Comparison of ENCODE assay signal across 22 mouse cellular contexts in the genomic region with DNA sequence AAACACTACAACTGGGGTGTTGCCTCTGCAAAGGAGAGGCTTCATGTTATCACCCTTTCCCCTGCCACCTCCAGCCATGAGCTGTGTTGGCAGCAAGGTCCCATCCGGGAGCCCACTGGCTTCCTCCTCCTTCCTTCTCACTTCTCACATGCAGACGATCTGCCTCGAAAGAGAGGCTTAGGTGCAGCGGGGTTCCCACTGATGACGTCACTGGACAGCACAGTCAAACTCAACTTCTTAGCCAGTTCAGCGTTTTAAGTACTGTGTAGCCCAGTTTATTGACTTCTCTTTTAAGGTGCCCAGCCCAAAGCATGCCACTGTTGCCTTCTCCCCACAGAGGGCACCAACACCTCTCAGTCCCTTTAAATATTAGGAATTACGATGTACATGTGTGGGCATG. TPM values are rescaled to one million over a fixed set of nuclear protein-coding genes. Genes with fewer than 3 reads are reported as not detected.
A peak's percentile ranks its signal among the peaks of the same experiment; 100 is the strongest.
DNase-seq lines count a peak whose midpoint lies in the region; ATAC-seq and TF ChIP-seq lines count a peak whose summit lies in the region.
"Had no signal": no experiment of that assay in that cellular context is flagged by ENCODE, and none has a peak within 500 bp of the region (broad histone marks: within the 10 kb centered on the region; RNA-seq: fewer than 3 reads in every experiment).

No protein-coding gene starts in this region.

- TF ChIP-seq EP300 in MEL (IDR thresholded peaks at IDR 0.05; ENCODE audit: low read depth in 1 of 2, low read length in 2 of 2) = no peak
- no peak for TF ChIP-seq EP300 in stomach, postnatal 0 days (optimal IDR thresholded peaks at IDR 0.05)

- H3K79me2 ChIP-seq in MEL (ENCODE audit: control insufficient read depth, insufficient read depth, low read length, poor library complexity) = peaks cover 21% of the 10 kb centered on the region

- H3K27ac ChIP-seq in MEL (ENCODE audit: control insufficient read depth, low read depth, low read length) = peak overlapping the region; percentile 62
- no peak overlapping the region for H3K27ac ChIP-seq in stomach, postnatal 0 days (replicated peaks)
- H3K27ac ChIP-seq: embryonic facial prominence, embryonic 10.5 days; embryonic facial prominence, embryonic 12.5 days; forebrain, embryonic 13.5 days had no signal

- peaks cover 0 to 15% of the 10 kb centered on the region in 2 experiments; a peak in 2 of 4 replicates for H3K36me3 ChIP-seq in MEL (ENCODE audit: control insufficient read depth in 1 of 2, insufficient read depth in 2 of 2, low read length in 2 of 2)
- no peaks in the 10 kb centered on the region for H3K36me3 ChIP-seq in stomach, postnatal 0 days (ENCODE audit: control insufficient read depth, insufficient read depth, low read length)
- H3K36me3 ChIP-seq: embryonic facial prominence, embryonic 12.5 days had no signal

- no peak overlapping the region for H3K4me2 ChIP-seq in stomach, postnatal 0 days (replicated peaks; ENCODE audit: low read depth)
- H3K4me2 ChIP-seq: embryonic facial prominence, embryonic 12.5 days; forebrain, embryonic 13.5 days had no signal

- peak overlapping the region; percentile 34 to 59 for H3K4me3 ChIP-seq in MEL (ENCODE audit: control insufficient read depth in 1 of 2, insufficient read depth in 1 of 2, low read depth in 2 of 2, low read length in 2 of 2)
- H3K4me3 ChIP-seq in stomach, postnatal 0 days (ENCODE audit: low read depth, low read length) = no peak overlapping the region
- H3K4me3 ChIP-seq: embryonic facial prominence, embryonic 10.5 days; embryonic facial prominence, embryonic 12.5 days; forebrain, embryonic 13.5 days had no signal

- WGBS in stomach, postnatal 0 days = 53% methylated on average over 7 of the region's 7 CpGs

- H3K9ac ChIP-seq in MEL (ENCODE audit: control insufficient read depth, low read depth, low read length, poor library complexity, severe bottlenecking) = peak overlapping the region; percentile 59
- H3K9ac ChIP-seq in stomach, postnatal 0 days (ENCODE audit: low read length) = no peak overlapping the region
- H3K9ac ChIP-seq: embryonic facial prominence, embryonic 12.5 days; forebrain, embryonic 13.5 days had no signal

- no peak for TF ChIP-seq CTCF in MEL (IDR thresholded peaks at IDR 0.05 in 2 of 3, conservative IDR thresholded peaks at IDR 0.05 in 1 of 3; ENCODE audit: control insufficient read depth in 1 of 3, insufficient read depth in 1 of 3, low read depth in 2 of 3, low read length in 3 of 3, poor library complexity in 1 of 3, severe bottlenecking in 1 of 3)
- TF ChIP-seq CTCF in stomach, postnatal 0 days (IDR thresholded peaks at IDR 0.05; ENCODE audit: low read depth) = peak; percentile 44; the same call in 1 of the 2 replicates

- no peak for TF ChIP-seq RAD21 in MEL (IDR thresholded peaks at IDR 0.05; ENCODE audit: low read depth, low read length)

- H3K9me3 ChIP-seq in MEL (replicated peaks; ENCODE audit: insufficient read depth, low read length) = no peaks in the 10 kb centered on the region
- no peaks in the 10 kb centered on the region for H3K9me3 ChIP-seq in stomach, postnatal 0 days (ENCODE audit: control insufficient read depth, low read length)
- H3K9me3 ChIP-seq: embryonic facial prominence, embryonic 10.5 days; embryonic facial prominence, embryonic 12.5 days; forebrain, embryonic 13.5 days; G1E had no signal

- peak; percentile 4 for DNase-seq in cerebellum, adult 8-10 months
- DNase-seq in cerebellum, postnatal 14 days = no peak
- DNase-seq in MEL (ENCODE audit: low read depth, low spot score) = peak; percentile 72
- DNase-seq in stomach, postnatal 0 days (ENCODE audit: low spot score) = no peak
- DNase-seq in gastrocnemius, adult 8-10 months (ENCODE audit: low spot score in 2 of 2) = no peak
- DNase-seq: adrenal gland, adult 8-10 months; adrenal gland, postnatal 14 days; adrenal gland, postnatal 36 days; B cell, adult 2 months; cerebellum, adult 11-12 months; cerebellum, adult 2 months; cerebellum, postnatal 25 days had no signal

- ATAC-seq in stomach, postnatal 0 days (ENCODE audit: low FRiP score, low TSS enrichment) = no peak
- ATAC-seq: activated CD4-positive, CD25-positive, alpha-beta regulatory T cell, adult 4 months; CD4-positive, CD25-positive, alpha-beta regulatory T cell, adult 4 months; forebrain, embryonic 13.5 days; forebrain, embryonic 16.5 days had no signal

- H3K27me3 ChIP-seq in MEL (ENCODE audit: control insufficient read depth in 1 of 2, insufficient read depth in 2 of 2, low read length in 2 of 2) = no peaks in the 10 kb centered on the region
- no peaks in the 10 kb centered on the region for H3K27me3 ChIP-seq in stomach, postnatal 0 days (ENCODE audit: control insufficient read depth, insufficient read depth, low read length)
- H3K27me3 ChIP-seq: embryonic facial prominence, embryonic 12.5 days; forebrain, embryonic 13.5 days had no signal

- peaks cover 14 to 46% of the 10 kb centered on the region in 2 experiments for H3K4me1 ChIP-seq in MEL (ENCODE audit: control insufficient read depth in 1 of 2, insufficient read depth in 2 of 2, low read length in 2 of 2)
- 0 out of 2 replicates have a peak, but pooled peaks cover 6% of the 10 kb centered on the region for H3K4me1 ChIP-seq in stomach, postnatal 0 days (replicated peaks; ENCODE audit: control insufficient read depth, insufficient read depth)

- no peak; a peak in 1 of 4 replicates for TF ChIP-seq POLR2A in MEL (IDR thresholded peaks at IDR 0.05; ENCODE audit: control insufficient read depth in 1 of 2, insufficient read depth in 1 of 2, low read depth in 1 of 2, low read length in 2 of 2, poor library complexity in 1 of 2)

TF ChIP-seq in MEL, 35 proteins besides CTCF, POLR2A, EP300 and RAD21:
- no peak for TF ChIP-seq ZC3H11A (IDR thresholded peaks at IDR 0.05; ENCODE audit: low read depth, low read length)
- TF ChIP-seq ETS1 (IDR thresholded peaks at IDR 0.05; ENCODE audit: low read depth, low read length) = 0 out of 2 replicates have a peak, but pooled peaks have one; percentile 10
- TF ChIP-seq MXI1 (IDR thresholded peaks at IDR 0.05; ENCODE audit: low read depth, low read length) = 0 out of 2 replicates have a peak, but pooled peaks have one; percentile 47
- TF ChIP-seq MAX (IDR thresholded peaks at IDR 0.05; ENCODE audit: low read length) = 0 out of 2 replicates have a peak, but pooled peaks have one; percentile 9
TF ChIP-seq in MEL: peak in this region for 3.

RNA-seq across cellular contexts. Expression of a gene that starts 2.0 kb away (rescaled TPM):
- 15.2 and 19.1 TPM in 2 replicates for total RNA-seq in MEL (2012; rRNA removed)
- polyA plus RNA-seq in MEL (2012; ENCODE audit: insufficient read depth in 1 of 2, insufficient read length in 2 of 2, low read depth in 1 of 2, low replicate concordance in 2 of 2, missing spikeins in 1 of 2) = 10 to 100 TPM in 1 of 2 experiments, not detected in 1; 60.7 TPM
- 35.1 and 37.7 TPM in 2 replicates for polyA plus RNA-seq in stomach, postnatal 0 days (2015; fragmentation: Nextera tagmentation; extraction: Ambion mirVana)
- 10 to 100 TPM; 38.2 to 45.6 (median 39.4) TPM for total RNA-seq in gastrocnemius, adult 8-10 months (2022)

RNA-seq across cellular contexts. Expression of a gene that starts 20.1 kb away (rescaled TPM):
- total RNA-seq in MEL (2012; rRNA removed) = 2.3 and 2.6 TPM in 2 replicates
- 1 to 10 TPM in 1 of 2 experiments, not detected in 1; 3.2 TPM for polyA plus RNA-seq in MEL (2012; ENCODE audit: insufficient read depth in 1 of 2, insufficient read length in 2 of 2, low read depth in 1 of 2, low replicate concordance in 2 of 2, missing spikeins in 1 of 2)
- polyA plus RNA-seq in stomach, postnatal 0 days (2015; fragmentation: Nextera tagmentation; extraction: Ambion mirVana) = 2.0 and 2.7 TPM in 2 replicates
- under 1 TPM in 1 of 4 experiments, not detected in 3; 0.15 TPM for total RNA-seq in gastrocnemius, adult 8-10 months (2022)
- polyA plus RNA-seq: G1E had no signal

RNA-seq across cellular contexts. Expression of a gene that starts 34.5 kb away (rescaled TPM):
- total RNA-seq in MEL (2012; rRNA removed) = 75.1 and 130 TPM in 2 replicates
- 10 to 100 TPM in 1 of 2 experiments, not detected in 1; 19.7 TPM for polyA plus RNA-seq in MEL (2012; ENCODE audit: insufficient read depth in 1 of 2, insufficient read length in 2 of 2, low read depth in 1 of 2, low replicate concordance in 2 of 2, missing spikeins in 1 of 2)
- 0.05 and 0.10 TPM in 2 replicates for polyA plus RNA-seq in stomach, postnatal 0 days (2015; fragmentation: Nextera tagmentation; extraction: Ambion mirVana)
- not detected for total RNA-seq in gastrocnemius, adult 8-10 months (2022)
- total RNA-seq: adrenal gland, adult 18-20 months; adrenal gland, adult 8-10 months; adrenal gland, postnatal 36 days; G1E had no signal
- polyA plus RNA-seq: activated CD4-positive, CD25-positive, alpha-beta regulatory T cell, adult 4 months; CD4-positive, CD25-positive, alpha-beta regulatory T cell, adult 4 months; cerebellum, adult 2 months; embryonic facial prominence, embryonic 10.5 days; embryonic facial prominence, embryonic 12.5 days; embryonic facial prominence, embryonic 14.5 days; forebrain, embryonic 11.5 days; forebrain, embryonic 13.5 days; G1E had no signal

RNA-seq across cellular contexts. Expression of a gene that starts 43.5 kb away (rescaled TPM):
- total RNA-seq in MEL (2012; rRNA removed) = 45.3 and 52.4 TPM in 2 replicates
- polyA plus RNA-seq in MEL (2012; ENCODE audit: insufficient read depth in 1 of 2, insufficient read length in 2 of 2, low read depth in 1 of 2, low replicate concordance in 2 of 2, missing spikeins in 1 of 2) = 10 to 100 TPM in 1 of 2 experiments, not detected in 1; 66.6 TPM
- 21.7 and 23.0 TPM in 2 replicates for polyA plus RNA-seq in stomach, postnatal 0 days (2015; fragmentation: Nextera tagmentation; extraction: Ambion mirVana)
- 10 to 100 TPM; 11.0 to 15.8 (median 14.4) TPM for total RNA-seq in gastrocnemius, adult 8-10 months (2022)

Comparison
In these comparisons a context has a peak if more than half of its experiments do, and no peak if none do; other contexts are left out.
1. DNase-seq: peak in cerebellum, adult 8-10 months (single experiment) and MEL (single experiment); none in cerebellum, postnatal 14 days (0 of 2), stomach, postnatal 0 days (single experiment) and gastrocnemius, adult 8-10 months (0 of 2).
2. RNA of a gene that starts 34.5 kb away (total RNA-seq): 75.1 to 130 TPM in MEL; not detected in gastrocnemius, adult 8-10 months; every median in the first group is over 10 times any median in the second.